Mouse (Mus musculus) thymus, postnatal 0 days (tissue): ENCODE data around the gene Olfr984. TPM values are rescaled to one million over a fixed set of nuclear protein-coding genes. Genes with fewer than 3 reads are reported as not detected.

Source experiments
- DNase-seq: peaks from one replicate; pipeline ENCODE4 v3.0.0-alpha.2; 2015; ENCODE audit warnings: low spot score
- polyA plus RNA-seq: library from polyadenylated mRNA; unstranded; fragments of >200 nt; fragmentation: Nextera tagmentation; extraction: Ambion mirVana; gene quantifications from 2 replicates; pipeline ENCODE4 v1.2.1, GENCODE M21; 2015

Gene Olfr984
- not detected in 2 replicates for polyA plus RNA-seq

DNA sequence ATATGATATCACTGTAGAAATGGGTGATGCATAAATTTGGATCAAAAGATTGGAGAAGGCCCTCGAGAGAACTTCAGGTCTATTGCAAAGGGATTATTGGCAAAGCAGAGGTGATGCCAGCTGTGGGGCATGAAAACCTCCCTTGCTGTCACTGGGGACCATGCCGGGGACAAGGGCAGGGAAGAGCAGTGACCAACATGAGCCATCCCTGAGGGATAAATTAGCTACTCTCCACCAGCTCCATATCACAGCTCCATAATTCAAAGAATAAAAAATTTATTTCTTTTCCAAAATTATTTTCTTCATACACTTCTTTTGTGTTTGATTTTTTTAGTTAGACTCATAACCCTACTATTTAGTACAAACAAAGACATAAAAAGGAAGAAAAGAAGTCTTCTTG is at the start of gene Olfr984:
Olfr984 (minus strand) TSS at position 101 of the 400 bp plus-strand sequence.
- no peak for DNase-seq

GRCm38 (mm10) chr9:40155118-40155644 is 41.2 kb upstream of the Olfr984 start:
- no peak for DNase-seq

GRCm38 (mm10) chr9:40141544-40141943 is 27.5 kb upstream of the Olfr984 start:
- DNase-seq = no peak

DNA sequence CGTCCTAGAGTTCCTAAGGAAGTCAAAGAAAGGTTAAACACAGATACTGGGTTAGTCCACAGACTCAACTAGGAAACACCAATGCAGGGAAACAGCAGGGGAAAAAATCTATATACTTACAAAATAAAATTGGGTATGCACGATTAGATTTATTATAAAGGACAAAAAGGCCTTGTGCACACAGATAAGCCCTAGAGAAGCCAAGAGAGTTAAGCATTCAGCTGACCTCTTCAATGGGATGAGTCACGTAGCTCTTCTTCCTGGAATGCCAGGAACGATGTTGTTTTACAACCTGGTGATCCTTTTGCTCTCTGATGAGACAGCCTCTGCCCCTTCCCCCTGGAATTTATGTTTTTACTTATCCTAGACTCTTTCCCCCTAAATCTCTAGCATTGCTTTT is 25.5 kb upstream of the Olfr984 start:
- DNase-seq = no peak

GRCm38 (mm10) chr9:40136987-40137688 is 23.1 kb upstream of the Olfr984 start:
- DNase-seq = no peak

DNA sequence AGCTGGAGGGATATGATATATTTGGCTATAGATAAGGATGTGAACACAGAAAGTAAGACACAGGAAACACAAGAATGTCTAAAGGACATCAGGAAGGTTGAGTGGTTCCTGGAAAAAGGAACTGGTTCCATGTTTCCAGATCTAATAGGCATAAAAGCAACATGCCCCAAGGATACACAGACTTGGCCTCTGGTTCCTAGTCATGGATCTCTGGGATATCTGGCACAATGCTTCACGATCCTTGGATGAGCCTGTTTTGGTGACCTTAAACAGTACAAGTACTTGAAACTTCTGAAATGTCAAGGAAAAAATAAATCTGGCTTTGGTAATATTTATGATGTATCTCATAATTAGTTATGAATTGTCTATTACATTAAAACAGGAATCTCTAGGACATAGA is 16.6 kb upstream of the Olfr984 start:
- no peak for DNase-seq

- DNase-seq = no peak
Measured at GRCm38 (mm10) chr9:40130084-40130483, 16.1 kb upstream of the Olfr984 start, which contains the start of gene Olfr985. Gene Olfr985 (minus strand): TSS chr9:40130184.

DNA sequence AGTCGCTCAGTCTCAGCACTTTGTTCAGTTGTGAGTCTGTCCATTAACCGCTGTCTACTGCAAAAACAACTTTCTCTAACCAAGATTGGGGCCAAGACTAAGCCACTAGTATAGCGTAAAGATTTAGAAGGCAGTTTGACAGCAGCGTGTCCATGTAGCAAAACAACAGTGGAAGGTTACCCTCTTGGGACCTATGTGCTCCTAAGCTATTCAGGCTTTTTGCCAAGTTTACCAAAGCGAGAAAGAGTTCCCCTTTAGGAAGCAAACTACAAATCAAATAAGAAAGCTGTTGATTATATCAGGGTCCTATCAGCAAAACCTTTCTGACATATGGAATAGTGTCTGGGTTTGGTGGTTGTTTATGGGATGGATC is 3.3 kb upstream of the Olfr984 start:
- DNase-seq = no peak

- no peak for DNase-seq
Measured at GRCm38 (mm10) chr9:40116645-40117286, 2.8 kb upstream of the Olfr984 start.

GRCm38 (mm10) chr9:40094769-40095168 is 19.2 kb downstream of the Olfr984 start:
- DNase-seq = no peak

DNA sequence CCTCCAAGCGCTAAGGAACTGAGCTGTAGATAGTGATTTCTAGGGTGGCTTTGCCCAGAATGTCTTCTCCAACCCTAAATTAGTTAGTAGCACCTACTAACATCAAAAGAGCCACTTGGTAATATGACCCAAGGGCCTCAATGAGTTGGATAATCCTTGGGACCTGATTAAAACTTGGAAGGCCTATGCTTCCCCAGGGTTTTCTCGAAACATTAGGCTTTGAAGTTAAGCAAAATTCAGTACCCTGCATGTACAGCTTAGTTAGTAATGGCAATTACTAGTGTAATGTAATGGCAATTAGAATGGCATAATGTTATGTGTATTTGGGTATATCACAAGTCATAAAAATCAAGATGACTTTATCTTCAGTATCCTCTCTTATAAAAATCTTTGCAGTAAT is 20.5 kb downstream of the Olfr984 start, which contains the start of gene Olfr983:
Olfr983 (minus strand) TSS at position 101 of the 400 bp plus-strand sequence.
- DNase-seq = no peak

DNA sequence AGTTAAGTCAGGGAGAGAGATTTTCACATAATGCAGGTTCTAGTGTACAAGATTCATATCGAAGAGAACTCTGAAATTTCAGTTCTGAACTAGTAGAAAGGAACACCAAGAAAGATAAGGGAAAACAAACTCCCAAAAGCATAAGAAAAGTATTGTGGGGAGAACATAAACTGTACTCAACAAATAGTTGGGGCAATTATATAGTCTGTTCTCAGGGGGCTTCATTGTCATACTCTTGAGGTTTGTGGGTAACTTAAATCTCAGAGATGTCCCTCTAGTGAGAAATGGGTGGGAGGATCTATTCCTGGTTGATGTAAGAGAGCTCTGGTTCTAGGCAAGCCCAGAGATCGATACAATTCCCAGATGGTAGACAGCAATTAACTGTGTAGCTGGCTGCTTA is 40.5 kb downstream of the Olfr984 start, which contains the start of gene Olfr982:
Olfr982 (plus strand) TSS at position 301 of the 400 bp plus-strand sequence.
- DNase-seq = no peak

GRCm38 (mm10) chr9:40050138-40050537 is 63.9 kb downstream of the Olfr984 start:
- DNase-seq = no peak

Other genes starting within 250 kb of the Olfr984 start
- not detected in 2 replicates for gene Olfr972, start 247.8 kb downstream of the Olfr984 start, polyA plus RNA-seq
- not detected in 2 replicates for gene Olfr229, start 206.9 kb downstream of the Olfr984 start, polyA plus RNA-seq
- not detected in 2 replicates for gene Olfr974, start 176.7 kb downstream of the Olfr984 start, polyA plus RNA-seq
- gene Olfr975, start 162.2 kb downstream of the Olfr984 start, polyA plus RNA-seq = not detected in 2 replicates
- gene Olfr976, start 153.1 kb downstream of the Olfr984 start, polyA plus RNA-seq = not detected in 2 replicates
- gene Olfr978, start 122.1 kb downstream of the Olfr984 start, polyA plus RNA-seq = not detected in 2 replicates
- gene Olfr979, start 110.7 kb downstream of the Olfr984 start, polyA plus RNA-seq = not detected in 2 replicates
- not detected in 2 replicates for gene Olfr980, start 104.6 kb downstream of the Olfr984 start, polyA plus RNA-seq
- not detected in 2 replicates for gene Olfr981, start 92.7 kb downstream of the Olfr984 start, polyA plus RNA-seq
- gene Olfr982, start 40.4 kb downstream of the Olfr984 start, polyA plus RNA-seq = not detected in 2 replicates
- gene Olfr983, start 20.6 kb downstream of the Olfr984 start, polyA plus RNA-seq = not detected in 2 replicates
- gene Olfr985, start 16.0 kb upstream of the Olfr984 start, polyA plus RNA-seq = not detected in 2 replicates
- not detected in 2 replicates for gene Tmem225, start 33.9 kb upstream of the Olfr984 start, polyA plus RNA-seq
- not detected in 2 replicates for gene Olfr986, start 66.7 kb upstream of the Olfr984 start, polyA plus RNA-seq
- 1.3 and 1.6 TPM in 2 replicates for gene Zfp202, start 78.1 kb upstream of the Olfr984 start, polyA plus RNA-seq
- 0.83 and 1.0 TPM in 2 replicates for gene Scn3b, start 155.0 kb upstream of the Olfr984 start, polyA plus RNA-seq